Mouse (Mus musculus) T-helper 17 cell (primary cell): ENCODE data around the gene Gdf2.

Experiments
- in situ Hi-C, 2 experiments: fragments of 300-600 bp; cut with MboI, MseI; formaldehyde crosslinking; loops; 1 replicate in 1 of 2; 2 replicates in 1 of 2; pipeline ENCODE4 v1.15.1; 2025; ENCODE audit warnings: high pct_unique_total_duplicates in 2 of 2

Gene Gdf2

DNA sequence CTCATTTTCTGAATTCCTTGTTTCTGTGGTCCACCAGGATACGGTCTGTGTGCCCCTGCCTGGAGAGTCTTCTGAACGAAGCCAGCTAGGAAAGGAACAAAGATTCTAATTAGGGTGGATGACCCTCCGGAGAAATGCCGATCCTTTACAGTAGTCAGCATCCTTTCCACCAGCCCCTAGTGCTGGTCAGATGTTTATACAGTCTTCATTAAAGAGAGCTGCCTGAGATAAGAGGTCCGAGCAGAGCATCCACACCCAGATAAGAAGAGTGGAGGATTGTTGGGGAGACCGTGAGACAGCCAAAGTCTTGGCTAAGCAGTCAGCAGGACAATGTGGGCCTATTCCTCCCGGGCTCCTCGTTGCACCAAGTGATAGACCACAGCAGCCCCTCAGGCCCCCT is at the start of gene Gdf2:
Gene Gdf2 (plus strand): TSS at position 301 of the 400 bp plus-strand sequence.
- in situ Hi-C loops: no loop called here

DNA sequence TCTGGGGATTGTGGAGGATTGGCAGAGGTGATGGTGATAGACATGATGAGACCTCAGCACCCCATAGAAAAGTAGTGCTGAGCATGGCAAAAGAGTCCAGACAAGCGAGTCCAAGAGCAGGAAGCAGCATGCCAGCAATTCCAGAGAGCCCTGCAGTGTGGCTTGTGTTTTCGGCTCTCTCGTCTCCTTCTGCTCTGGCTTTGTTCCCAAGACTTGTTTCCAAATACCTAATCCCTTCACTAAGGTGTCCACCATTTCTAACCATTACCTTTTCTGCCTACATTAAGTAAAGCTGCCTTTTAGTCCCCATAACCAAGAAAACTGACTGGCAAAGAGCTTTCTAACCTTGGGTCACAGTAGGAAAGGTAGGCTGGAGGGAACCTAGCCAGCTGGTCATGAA is 49.3 kb upstream of the Gdf2 start:
- in situ Hi-C loops: no loop called here

DNA sequence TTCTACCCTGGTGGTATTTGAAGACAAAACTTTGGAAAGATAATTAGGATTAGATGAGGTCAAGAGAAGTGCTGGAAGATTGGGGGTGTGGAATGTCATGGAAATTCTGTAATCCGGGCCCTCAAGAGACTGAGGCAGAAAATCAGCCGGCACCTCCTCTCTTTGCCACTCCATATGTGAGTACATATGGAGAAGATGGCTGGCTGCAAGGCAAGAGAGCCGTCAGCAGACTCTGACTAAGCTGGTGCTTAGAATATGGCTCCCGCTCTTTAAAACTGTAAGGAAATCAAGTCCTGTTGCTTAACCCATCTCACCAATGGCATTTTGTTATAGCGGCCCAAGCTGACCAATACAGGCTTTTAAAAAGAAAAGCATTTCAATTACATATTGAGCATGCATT is 45.1 kb upstream of the Gdf2 start:
- in situ Hi-C loops: no loop called here

GRCm38 (mm10) chr14:33896628-33897300 is 44.1 kb upstream of the Gdf2 start:
- in situ Hi-C loops: no loop called here

GRCm38 (mm10) chr14:33902783-33903182 is 38.1 kb upstream of the Gdf2 start:
- in situ Hi-C loops: loop anchor here in 1 of 2 experiments (25.0 kb wide), 1 partner anchor 640 kb away; no protein-coding TSS in a partner anchor

GRCm38 (mm10) chr14:33903199-33903598 is 37.6 kb upstream of the Gdf2 start:
- in situ Hi-C loops: loop anchor here in 1 of 2 experiments (25.0 kb wide), 1 partner anchor 641 kb away; no protein-coding TSS in a partner anchor

GRCm38 (mm10) chr14:33904851-33905250 is 36.0 kb upstream of the Gdf2 start:
- in situ Hi-C loops: loop anchor here in 1 of 2 experiments (25.0 kb wide), 1 partner anchor 643 kb away; no protein-coding TSS in a partner anchor

GRCm38 (mm10) chr14:33913727-33914126 is 27.1 kb upstream of the Gdf2 start:
- in situ Hi-C loops: loop anchor here in 1 of 2 experiments (25.0 kb wide), 1 partner anchor 651 kb away; no protein-coding TSS in a partner anchor

- in situ Hi-C loops: loop anchor here in 1 of 2 experiments (25.0 kb wide), 1 partner anchor 652 kb away; no protein-coding TSS in a partner anchor
Measured at GRCm38 (mm10) chr14:33914206-33914605, 26.6 kb upstream of the Gdf2 start.

DNA sequence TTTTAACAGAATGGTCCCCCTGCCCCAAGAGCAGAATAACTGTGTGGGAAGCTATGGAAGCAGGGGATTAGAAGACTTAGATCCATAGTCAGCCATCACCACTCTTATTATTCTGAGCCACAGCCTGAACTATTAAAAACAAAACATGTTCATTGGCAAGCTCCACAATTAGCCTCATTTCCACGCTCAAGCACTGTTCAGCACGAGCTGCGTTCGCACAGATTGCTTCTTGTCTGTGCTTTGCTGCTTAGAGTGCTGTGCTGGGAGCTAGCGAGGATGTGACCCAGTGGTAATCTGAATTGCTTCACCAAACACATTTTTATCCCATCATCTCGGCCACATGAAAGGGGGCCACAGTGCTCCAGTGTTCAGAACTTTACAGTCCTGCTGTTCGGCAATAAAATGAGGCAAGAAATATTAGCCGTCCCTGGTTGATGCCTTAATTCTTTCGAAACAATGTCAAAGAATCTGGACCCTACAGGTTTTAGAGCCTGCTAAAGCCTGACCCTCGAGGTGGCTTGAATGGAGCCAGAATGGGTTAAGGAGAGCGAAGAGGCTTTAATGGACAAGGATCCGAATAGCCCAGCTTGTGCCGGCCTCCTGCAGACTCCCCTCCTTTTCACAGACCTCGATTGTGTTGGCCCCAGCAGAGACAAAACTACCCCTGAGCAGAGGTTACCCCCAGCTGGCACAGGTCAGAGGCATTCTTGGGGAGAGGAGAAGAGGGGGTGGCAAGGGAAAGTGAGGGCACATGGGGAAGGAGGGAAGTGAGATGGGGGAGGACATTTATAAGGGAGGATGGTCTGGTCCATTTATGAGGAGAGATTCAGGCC is 19.9 kb upstream of the Gdf2 start:
- in situ Hi-C loops: loop anchor here in 1 of 2 experiments (25.0 kb wide), 1 partner anchor 659 kb away; no protein-coding TSS in a partner anchor

DNA sequence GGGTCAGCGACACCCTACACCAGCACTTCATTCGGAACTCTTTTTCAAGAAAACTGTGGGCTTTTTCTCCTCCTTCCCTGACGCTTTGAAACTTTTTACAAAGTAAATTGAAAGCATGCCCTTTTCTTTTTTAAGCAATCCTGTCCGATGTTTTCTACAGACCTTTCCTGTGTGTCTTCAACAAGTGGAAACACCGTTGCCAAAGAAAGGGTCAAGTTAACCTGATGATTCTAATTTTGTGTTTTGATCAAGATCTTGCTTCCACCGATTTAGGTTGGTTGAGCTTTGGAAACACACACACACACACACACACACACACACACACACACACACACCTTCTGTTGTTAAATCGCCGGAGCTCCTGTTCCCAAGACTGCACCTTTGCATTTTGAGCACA is 18.1 kb upstream of the Gdf2 start:
- in situ Hi-C loops: loop anchor here in 1 of 2 experiments (25.0 kb wide), 1 partner anchor 660 kb away; no protein-coding TSS in a partner anchor

DNA sequence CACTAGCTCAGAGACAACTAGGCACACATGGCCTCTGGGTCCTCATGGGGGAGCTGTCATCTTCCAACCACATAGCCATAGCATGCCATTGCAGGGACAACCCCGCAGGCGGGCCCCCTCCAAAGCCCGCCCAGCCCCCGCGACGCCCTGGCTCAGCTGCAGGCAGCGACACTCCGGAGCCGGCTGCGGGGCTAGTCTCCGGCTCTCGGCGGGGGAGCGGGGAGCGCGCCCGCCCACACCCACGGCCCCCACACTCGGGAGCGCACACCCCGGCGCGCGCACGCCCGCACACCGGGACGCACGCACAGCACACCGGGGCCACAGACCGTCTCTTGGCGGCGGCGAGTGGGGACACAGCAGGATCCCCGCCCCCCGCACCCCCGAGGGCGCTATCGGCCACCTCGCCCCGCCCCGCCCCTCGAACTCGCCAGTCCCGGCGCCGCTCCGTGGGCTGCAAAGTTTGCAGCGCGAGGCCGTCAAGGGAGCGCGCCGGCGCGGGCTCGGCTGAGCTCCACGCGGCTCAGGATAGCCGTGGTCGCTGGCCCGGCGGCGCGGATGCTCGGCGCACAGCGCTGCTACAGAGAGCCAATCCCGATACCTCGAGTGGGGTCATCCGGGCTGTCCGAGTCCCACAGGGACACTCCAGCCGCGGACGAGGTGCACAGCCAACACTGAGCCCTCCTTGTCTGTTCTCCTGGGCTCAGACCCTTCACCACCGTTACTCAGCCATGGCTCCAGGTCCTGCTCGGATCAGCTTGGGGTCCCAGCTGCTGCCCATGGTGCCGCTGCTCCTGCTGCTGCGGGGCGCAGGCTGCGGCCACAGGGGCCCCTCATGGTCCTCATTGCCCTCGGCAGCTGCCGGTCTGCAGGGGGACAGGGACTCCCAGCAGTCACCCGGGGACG is 17.4 kb upstream of the Gdf2 start, which contains the start of gene Gdf10:
Gene Gdf10 (plus strand): TSS at position 420 of the 903 bp plus-strand sequence.
- in situ Hi-C loops: loop anchor here in 1 of 2 experiments (25.0 kb wide), 1 partner anchor 661 kb away; no protein-coding TSS in a partner anchor

DNA sequence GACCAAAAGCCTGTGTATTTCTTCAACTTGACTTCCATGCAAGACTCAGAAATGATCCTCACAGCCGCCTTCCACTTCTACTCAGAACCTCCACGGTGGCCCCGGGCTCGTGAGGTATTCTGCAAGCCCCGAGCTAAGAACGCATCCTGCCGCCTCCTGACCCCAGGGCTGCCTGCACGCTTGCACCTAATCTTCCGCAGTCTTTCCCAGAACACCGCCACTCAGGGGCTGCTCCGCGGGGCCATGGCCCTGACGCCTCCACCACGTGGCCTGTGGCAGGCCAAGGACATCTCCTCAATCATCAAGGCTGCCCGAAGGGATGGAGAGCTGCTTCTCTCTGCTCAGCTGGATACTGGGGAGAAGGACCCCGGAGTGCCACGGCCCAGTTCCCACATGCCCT is 9.0 kb upstream of the Gdf2 start:
- in situ Hi-C loops: no loop called here

DNA sequence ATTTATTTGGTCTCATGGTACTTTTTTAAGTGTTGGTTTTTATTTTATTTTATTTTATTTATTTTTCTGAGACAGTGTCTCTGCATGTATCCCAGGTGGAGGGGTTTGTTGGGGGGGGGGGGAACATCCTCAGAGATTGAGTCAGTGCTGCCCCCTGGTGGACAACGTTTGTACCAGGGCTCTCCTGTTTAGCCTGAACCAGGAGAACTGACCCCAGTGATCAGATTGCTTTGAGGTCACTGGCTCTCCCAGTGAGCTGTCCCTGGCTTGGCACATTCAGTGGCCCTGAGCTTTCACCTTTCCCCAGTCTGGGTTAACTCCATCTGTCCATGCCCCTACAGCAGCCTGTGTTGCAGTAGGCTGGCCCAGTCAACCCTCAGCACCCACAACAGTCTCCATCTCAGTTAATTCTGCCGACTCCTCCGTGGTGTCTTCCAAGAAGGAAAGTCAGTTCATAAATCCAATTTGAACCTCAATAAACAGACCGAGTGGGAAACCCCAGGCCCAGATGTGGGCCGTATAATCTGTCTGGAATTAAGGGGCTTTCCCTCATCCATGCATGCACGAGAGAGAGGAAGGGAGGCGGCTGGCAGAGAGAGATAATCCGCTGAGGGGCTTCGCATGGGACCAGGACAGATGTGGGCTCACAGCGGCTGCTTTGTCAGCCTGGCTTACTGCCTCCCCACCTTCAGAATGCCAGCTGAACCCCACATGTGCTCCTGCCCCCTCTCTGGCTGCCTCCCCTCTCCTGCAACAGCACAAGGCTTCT is 7.7 kb upstream of the Gdf2 start:
- in situ Hi-C loops: no loop called here

- in situ Hi-C loops: no loop called here
Measured at GRCm38 (mm10) chr14:33933778-33934317, 7.0 kb upstream of the Gdf2 start.

DNA sequence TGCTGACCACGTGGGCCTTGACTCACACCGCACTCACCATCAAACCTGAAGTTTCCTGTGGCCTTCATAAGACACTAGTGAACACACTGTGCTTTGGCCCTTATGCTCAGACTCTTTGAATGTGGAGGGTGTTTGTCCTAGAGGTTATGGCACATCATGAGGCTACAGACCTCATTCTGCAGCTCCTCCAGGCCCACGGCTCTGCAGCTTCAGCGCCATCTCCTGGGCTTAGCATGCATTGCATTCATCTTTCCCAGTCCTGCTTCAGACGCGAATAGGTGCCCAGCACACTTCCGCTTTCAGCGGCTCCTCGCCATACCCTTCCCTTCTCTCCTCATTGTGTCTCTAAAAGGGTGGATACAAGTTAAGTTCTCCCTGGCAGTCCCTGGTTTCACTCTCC is 1.7 kb upstream of the Gdf2 start:
- in situ Hi-C loops: no loop called here

- in situ Hi-C loops: no loop called here
Measured at GRCm38 (mm10) chr14:33942222-33942621, 1.4 kb downstream of the Gdf2 start.

DNA sequence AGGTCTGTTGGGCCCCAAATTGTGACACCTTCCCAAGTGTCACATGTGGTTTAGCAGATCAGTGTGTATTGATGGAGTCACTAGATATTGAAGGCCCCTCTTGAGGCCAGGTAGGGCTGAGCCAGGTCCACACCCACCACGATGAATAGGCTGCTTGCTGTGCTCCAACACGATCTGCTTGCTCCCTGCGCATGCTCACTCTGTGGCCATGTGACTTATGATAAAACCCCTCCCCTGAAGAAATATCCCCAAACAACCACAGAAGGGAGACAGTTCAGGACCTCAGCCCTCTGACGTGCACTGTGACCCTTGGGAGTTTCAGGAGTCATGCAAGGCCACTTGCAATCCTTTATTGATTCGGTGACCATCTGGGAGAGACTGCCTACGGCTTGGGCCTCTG is 5.3 kb downstream of the Gdf2 start:
- in situ Hi-C loops: no loop called here

- in situ Hi-C loops: no loop called here
Measured at GRCm38 (mm10) chr14:33952233-33952981, 11.6 kb downstream of the Gdf2 start.
